Mouse (Mus musculus) layer of hippocampus, adult 11-12 months (tissue): Measurements from ENCODE around the gene Atp6v1b1.

Source experiments
- DNase-seq: peaks from one replicate; pipeline ENCODE4 v3.0.0; 2022; ENCODE audit warnings: low spot score

Atp6v1b1 gene

GRCm38 (mm10) chr6:83715461-83716196 is 27.2 kb upstream of the Atp6v1b1 start:
- DNase-seq = no peak

- no peak for DNase-seq
These were observed 25.8 kb upstream of the Atp6v1b1 start for GRCm38 (mm10) chr6:83717026-83717425.

GRCm38 (mm10) chr6:83722526-83722925 is 20.3 kb upstream of the Atp6v1b1 start:
- no peak for DNase-seq

GRCm38 (mm10) chr6:83727178-83727577 is 15.6 kb upstream of the Atp6v1b1 start:
- no peak for DNase-seq

- DNase-seq = no peak
These were observed 14.3 kb upstream of the Atp6v1b1 start for GRCm38 (mm10) chr6:83728488-83728887.

GRCm38 (mm10) chr6:83729350-83729970 is 13.3 kb upstream of the Atp6v1b1 start:
- DNase-seq = peak; percentile 14

- peak; percentile 68 for DNase-seq
These were observed 11.7 kb upstream of the Atp6v1b1 start for GRCm38 (mm10) chr6:83731128-83731527.

- DNase-seq = no peak
These were observed 5.5 kb upstream of the Atp6v1b1 start for GRCm38 (mm10) chr6:83737311-83737710.

- DNase-seq = no peak
These were observed 4.2 kb upstream of the Atp6v1b1 start for GRCm38 (mm10) chr6:83738596-83738995.

- DNase-seq = no peak
These were observed 422 bp downstream of the Atp6v1b1 start for GRCm38 (mm10) chr6:83743212-83743611.

- no peak for DNase-seq
These were observed 1.3 kb downstream of the Atp6v1b1 start for GRCm38 (mm10) chr6:83744126-83744525.

GRCm38 (mm10) chr6:83744557-83744956 is 1.8 kb downstream of the Atp6v1b1 start:
- no peak for DNase-seq

- no peak for DNase-seq
These were observed 2.7 kb downstream of the Atp6v1b1 start for GRCm38 (mm10) chr6:83745466-83745865.

- DNase-seq = no peak
These were observed 6.5 kb downstream of the Atp6v1b1 start for GRCm38 (mm10) chr6:83749286-83749685.

GRCm38 (mm10) chr6:83750171-83750684 is 7.4 kb downstream of the Atp6v1b1 start:
- DNase-seq = peak; percentile 51

GRCm38 (mm10) chr6:83756051-83756450 is 13.3 kb downstream of the Atp6v1b1 start:
- no peak for DNase-seq

GRCm38 (mm10) chr6:83762344-83762743 is 19.6 kb downstream of the Atp6v1b1 start, which contains the start of gene Ankrd53:
Ankrd53 (plus strand) TSS chr6:83762644.
- no peak for DNase-seq

GRCm38 (mm10) chr6:83762880-83763431 is 20.2 kb downstream of the Atp6v1b1 start:
- no peak for DNase-seq

GRCm38 (mm10) chr6:83766982-83767381 is 24.2 kb downstream of the Atp6v1b1 start:
- DNase-seq = no peak

GRCm38 (mm10) chr6:83768485-83768884 is 25.7 kb downstream of the Atp6v1b1 start:
- DNase-seq = no peak

- no peak for DNase-seq
These were observed 31.3 kb downstream of the Atp6v1b1 start for GRCm38 (mm10) chr6:83774126-83774525.

GRCm38 (mm10) chr6:83774781-83775563 is 32.2 kb downstream of the Atp6v1b1 start:
- DNase-seq = no peak
